Mouse (Mus musculus) left cerebral cortex, adult 18-20 months (tissue): ENCODE measurements at regions not wholly inside any gene's neighbourhood (a gene's known extent, or its start where the extent isn't known, plus 50 kb on each side); places are given as distances from the start of the nearest gene placed in this dataset.
A peak's percentile ranks its signal among the peaks of the same experiment; 100 is the strongest.
"Not testable (repeated sequence)": the region's sequence is repeated elsewhere in the genome, so short reads cannot be mapped to it uniquely, and the experiment has no call there.

ENCODE experiments used
- DNase-seq, 2 experiments: peaks; one replicate each; pipeline ENCODE4 v3.0.0; 2021 to 2022; ENCODE audit warnings: low spot score in 2 of 2, mixed read lengths in 1 of 2

- no peak for DNase-seq
Observed at GRCm38 (mm10) chr9:5424236-5424635, 79.0 kb downstream of the Casp12 start.

DNA sequence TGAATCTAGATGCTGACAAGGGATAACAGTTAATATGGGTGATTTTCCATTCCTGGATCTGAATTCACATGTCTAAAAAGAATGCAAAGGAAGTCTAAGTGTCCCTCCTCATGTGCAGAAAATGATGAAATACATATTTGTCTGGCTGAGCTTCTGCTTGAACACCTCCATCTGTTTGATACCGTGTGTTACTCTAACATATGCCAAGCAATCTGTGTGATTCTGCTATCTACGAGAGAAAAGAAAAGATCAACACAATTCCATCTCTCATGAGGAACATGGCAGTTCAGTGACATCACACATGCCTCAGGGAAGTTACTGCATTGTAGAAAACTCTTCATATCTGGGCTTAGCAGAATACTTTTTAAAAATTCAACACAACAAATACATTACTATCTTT lies 103.0 kb downstream of the Casp12 start:
- DNase-seq = no peak

DNA sequence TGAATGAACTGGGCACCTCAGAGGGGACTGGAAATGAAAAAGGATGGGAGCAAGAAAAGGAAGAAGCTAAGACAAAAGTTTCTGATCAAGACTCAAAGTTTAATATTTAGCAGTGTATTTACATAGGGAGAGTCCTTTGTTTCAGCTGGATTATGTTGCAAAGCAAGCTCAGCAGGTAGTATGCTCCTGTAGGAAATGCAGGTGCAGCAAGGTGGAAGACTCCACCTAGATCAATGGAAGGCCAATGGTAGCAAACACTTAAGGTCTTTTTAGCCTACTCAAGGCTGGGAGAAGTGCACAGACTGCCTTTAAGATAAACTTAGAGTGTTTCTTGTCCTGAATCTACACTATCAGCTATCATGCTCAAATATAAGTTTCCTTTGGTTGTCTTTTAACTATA lies 111.4 kb downstream of the Casp12 start:
- DNase-seq = no peak

GRCm38 (mm10) chr9:5472012-5472411 lies 126.8 kb downstream of the Casp12 start:
- peak in 1 of 2 experiments; percentile 4 for DNase-seq

- DNase-seq = no peak
Observed at GRCm38 (mm10) chr9:5474271-5474670, 129.0 kb downstream of the Casp12 start.

GRCm38 (mm10) chr9:5485258-5485657 lies 140.0 kb downstream of the Casp12 start:
- DNase-seq = no peak

- peak; percentile 5 to 12 for DNase-seq
Observed at GRCm38 (mm10) chr9:5496837-5497236, 151.6 kb downstream of the Casp12 start.

DNA sequence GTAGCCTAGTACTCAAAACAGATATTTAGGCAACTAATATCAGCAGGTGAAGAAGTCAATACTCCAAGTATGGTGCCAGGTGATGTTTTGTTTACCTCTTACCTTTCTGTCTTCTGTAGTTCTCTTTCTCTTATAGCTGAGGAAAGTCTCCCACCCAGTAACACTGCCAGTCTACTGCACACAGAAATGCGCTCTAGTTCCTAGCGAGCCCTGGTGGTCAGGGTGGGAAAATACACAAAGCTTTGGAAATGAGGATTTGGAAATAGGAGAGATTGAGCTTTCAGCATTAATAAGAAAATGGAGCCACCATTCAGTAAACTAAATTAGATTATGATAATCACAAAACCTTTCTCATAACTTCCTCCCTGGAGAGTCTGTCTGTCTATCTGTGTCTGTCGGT lies 153.1 kb downstream of the Casp12 start:
- no peak for DNase-seq

GRCm38 (mm10) chr9:5525762-5526360 lies 180.6 kb downstream of the Casp12 start:
- DNase-seq = no peak

DNA sequence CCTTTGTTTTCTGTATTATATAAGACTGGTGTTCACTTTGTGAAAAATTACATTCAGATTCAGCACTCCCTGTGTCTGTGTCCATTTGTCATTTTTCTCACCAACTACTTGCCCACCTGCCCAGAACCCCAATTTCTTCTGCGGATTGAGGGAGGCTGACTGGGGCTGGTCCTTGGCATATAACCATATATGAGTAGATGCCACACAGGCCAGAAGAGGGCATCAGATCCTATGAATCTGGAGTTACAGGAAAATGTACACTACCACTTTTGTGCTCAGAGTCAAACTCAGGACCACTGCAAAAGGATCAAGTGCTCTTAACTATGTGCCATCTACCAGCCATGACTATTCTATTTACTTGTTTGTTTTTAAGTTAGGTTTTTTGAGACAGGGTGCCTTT lies 197.4 kb downstream of the Casp12 start:
- DNase-seq = no peak

- no peak for DNase-seq
Observed at GRCm38 (mm10) chr9:5575072-5575471, 229.8 kb downstream of the Casp12 start.

DNA sequence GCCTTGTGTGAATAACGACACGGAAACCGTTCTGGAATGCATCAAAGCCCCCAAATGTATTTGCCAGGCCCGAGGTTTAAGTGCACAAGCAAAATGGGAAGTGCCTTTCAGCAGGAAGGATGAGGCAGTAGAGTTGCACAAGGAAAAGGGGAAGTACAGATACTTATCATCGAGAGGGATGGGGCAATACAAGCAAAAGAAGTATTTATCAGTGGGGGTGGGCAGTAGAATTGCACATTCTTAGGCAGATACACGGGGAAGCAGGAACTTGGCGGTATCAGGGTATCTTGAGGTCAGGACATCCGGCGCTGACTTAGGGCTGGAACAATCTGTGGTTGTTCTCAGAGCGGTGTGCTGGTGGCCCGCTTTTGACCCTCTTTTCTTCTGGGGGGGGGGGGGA lies 232.9 kb downstream of the Casp12 start:
- DNase-seq = not testable (repeated sequence)

DNA sequence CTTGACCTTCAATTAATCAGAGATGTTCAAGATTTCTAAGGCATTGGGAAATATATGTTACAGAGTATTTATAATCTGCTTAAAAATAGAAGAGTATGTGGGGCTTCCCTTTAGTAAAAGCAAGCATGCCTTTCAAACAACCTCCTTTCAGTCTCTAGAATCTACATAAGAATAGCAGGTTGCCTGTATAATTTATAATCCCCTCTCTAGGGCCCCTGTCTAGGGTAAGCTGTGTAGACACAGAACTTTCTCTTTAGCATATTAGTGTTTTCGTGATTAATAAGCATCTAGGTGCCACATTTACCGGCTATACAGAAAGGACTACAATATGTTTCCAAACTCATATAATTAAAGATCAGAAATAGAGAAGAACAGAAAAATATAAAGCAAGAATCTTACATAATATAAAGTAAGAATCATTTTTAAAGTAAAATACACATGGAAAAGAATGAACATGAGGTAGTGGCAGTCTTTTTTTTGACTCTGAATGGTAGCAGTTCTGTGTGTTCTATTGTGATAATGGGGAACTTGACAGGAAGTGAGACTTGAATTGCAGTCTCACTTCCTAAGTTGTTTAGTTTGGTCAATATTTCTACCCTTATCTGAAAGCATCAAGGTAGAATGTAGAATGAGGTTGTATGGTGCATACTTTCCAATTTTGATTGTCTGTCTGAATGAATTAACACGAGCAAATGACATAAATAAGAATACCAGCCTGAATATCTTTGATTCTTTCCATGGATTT lies 250.8 kb downstream of the Casp12 start:
- DNase-seq = no peak

DNA sequence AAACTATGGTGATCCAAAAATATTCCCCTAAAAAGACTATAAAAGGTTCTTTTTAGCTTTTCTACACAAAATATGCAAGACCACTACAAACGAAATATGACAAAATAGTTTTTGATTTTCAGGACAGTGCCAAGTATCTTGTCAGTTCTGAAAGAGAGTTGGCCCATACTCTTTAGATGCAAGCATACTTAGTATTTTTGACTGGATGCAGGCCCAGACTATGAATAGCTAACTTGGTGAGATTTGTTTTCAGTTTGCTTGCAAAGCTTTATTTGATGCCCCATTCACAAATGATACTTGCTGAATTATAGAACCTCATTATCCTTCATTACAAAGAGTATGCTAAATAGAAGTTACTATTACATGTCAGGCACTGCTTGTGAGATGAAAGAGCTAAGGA lies 258.8 kb downstream of the Casp12 start:
- DNase-seq = no peak

DNA sequence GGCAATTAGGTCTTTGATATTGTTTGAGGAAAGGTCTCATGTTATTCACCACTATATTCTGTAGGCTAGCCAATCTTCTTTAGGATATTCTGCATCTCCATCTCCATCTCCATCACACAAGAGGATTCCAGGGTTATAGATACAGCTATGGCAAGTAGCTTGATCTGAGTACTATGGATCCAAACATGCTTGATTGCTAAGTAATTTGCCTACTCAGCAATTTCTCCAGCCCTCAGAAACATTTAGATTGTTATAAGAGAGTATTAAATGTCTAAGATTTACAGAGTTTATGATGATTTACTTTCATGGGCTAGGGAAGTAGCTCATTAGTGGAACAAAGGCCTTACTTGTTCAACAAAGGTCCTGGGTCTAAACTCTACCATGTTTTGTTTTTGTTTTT lies 259.8 kb downstream of the Casp12 start:
- no peak for DNase-seq

GRCm38 (mm10) chr9:5616725-5617124 lies 271.5 kb downstream of the Casp12 start:
- DNase-seq = no peak

- no peak for DNase-seq
Observed at GRCm38 (mm10) chr9:5623396-5623795, 278.2 kb downstream of the Casp12 start.

DNA sequence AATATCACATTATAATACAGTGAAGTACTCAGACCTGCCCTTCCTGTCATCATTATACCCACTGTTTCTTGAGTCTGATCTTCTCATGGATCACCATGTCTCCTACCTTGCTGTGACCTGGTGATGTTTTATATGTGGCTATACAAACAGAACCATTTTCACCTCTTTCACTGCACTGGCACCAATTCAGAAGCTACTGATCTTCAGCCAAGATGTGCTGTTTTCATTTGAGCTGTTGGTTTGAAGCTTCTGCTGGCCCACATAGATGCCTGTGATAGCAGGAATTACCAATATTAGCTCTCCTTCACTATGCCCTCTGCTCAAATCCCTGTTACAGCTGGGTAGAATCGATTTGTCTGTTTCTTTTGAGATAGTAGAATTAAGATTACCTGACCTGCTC lies 282.3 kb downstream of the Casp12 start:
- no peak for DNase-seq

DNA sequence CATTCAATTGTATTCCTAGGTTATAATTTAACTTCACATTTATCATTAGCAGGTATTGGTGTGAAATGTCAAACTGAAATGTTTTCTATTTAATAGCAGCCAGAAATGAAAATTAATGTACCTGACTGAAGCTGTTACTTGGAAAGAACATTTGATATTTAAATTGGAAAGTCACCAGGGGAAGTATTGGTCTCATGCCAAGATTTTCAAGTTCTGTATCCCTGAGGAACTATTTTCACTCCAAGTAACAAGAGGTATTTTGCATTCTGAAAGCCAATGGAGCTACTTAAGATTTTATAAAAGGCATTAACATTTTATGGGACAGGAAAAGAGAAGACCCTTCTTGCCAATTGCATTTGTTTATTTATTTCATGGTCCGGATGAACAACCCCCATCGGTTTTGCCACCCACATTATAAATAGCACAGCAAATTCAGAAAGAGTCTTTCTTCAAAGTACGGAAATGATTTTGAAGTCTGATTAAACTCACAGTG lies 289.3 kb downstream of the Casp12 start:
- no peak for DNase-seq

DNA sequence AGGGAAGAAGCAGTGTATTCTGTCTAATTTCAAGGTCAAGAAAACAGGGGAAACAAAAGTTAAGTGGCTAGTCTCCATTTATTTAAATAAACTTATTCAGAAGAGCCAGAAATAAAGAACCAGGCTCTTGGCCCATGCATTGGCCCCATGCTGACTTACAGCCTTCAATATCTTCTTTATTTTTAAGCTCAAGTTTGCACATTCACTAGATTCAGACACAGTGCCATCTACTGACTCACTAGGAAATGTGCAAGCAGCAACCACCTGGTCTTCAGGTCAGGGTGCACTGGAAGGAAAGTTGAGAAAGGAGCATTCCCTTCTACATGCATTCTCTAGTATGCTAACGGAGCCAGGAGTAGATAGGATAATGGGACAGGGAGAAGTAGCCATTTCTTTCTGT lies 289.7 kb downstream of the Casp12 start:
- peak in 1 of 2 experiments; percentile 17 for DNase-seq

DNA sequence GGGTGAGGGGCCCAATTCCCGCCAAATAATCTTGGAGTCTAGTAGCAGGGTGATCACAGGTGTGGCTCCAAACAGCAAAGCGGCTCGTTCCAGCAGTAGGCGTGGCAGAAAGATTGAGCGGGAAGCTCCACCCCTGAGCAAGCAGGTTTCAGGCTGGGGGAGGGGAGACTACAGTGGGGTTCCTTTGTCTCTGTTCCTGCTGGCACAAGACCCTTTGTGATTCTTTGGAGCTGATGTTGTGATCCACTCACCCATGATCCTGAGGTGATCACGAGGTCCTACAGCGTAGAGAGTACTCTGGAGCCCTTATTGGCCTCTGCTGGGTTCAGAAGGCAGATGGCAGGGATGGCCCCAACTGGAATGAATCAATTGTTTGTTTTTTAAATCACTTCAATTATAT lies 318.7 kb downstream of the Casp12 start:
- DNase-seq = no peak

DNA sequence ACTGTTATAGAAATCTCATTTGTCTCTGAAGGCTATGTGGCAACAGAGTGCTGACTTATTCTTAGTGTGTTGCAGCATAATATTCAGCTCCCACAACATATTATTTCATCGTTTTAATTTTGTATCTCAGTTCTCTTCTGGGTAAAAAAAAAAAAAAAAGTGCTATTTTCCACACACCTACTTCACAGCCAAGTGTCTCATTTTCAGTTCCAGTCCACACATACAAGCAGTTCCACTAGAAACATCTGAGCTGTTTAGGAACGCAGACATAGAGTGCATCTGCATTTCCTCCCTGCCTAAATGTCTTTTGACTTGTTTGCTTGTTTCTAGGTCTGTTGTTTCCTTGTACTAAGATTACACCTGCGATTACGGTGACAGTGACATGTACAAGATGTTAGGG lies 328.3 kb downstream of the Casp12 start:
- DNase-seq = peak in 1 of 2 experiments; percentile 2

GRCm38 (mm10) chr9:5708482-5708881 lies 363.3 kb downstream of the Casp12 start:
- DNase-seq = no peak
